Mouse (Mus musculus) left cerebral cortex, postnatal 36 days (tissue): ENCODE measurements around the gene Gm20547. TPM values are rescaled to one million over a fixed set of nuclear protein-coding genes. Genes with fewer than 3 reads are reported as not detected.
"Not testable (repeated sequence)": the region's sequence is repeated elsewhere in the genome, so short reads cannot be mapped to it uniquely, and the experiment has no call there.

ENCODE experiments used
- DNase-seq, 2 experiments: peaks; one replicate each; pipeline ENCODE4 v3.0.0; 2021 to 2022; ENCODE audit warnings: low spot score in 2 of 2, mixed read lengths in 1 of 2
- intact Hi-C: fragments of 180-260 bp; cut with DNase I; formaldehyde crosslinking; loops from one replicate; pipeline ENCODE4 v1.15.1; 2025
- microRNA-seq: library from miRNA; unstranded; fragments of <30 nt; microRNA quantifications from one replicate; pipeline ENCODE4 v1.2.0, GENCODE M21; 2022
- total RNA-seq, 2 experiments: library from RNA; stranded (reverse); gene quantifications; 2 replicates each; pipeline ENCODE4 v1.2.3; 2021

Gm20547 gene
- total RNA-seq, 2 experiments from 2014 or later = not detected

- intact Hi-C loops, DNase-seq: not testable (repeated sequence)
Measured at GRCm38 (mm10) chr17:34830776-34831175, 51.1 kb downstream of the Gm20547 start.

- intact Hi-C loops = no loop called here
- DNase-seq = no peak
Measured at GRCm38 (mm10) chr17:34814818-34815370, 66.9 kb downstream of the Gm20547 start.

- DNase-seq = not testable (repeated sequence)
Measured at GRCm38 (mm10) chr17:34813747-34814146, 68.1 kb downstream of the Gm20547 start.

GRCm38 (mm10) chr17:34811275-34811674 is 70.6 kb downstream of the Gm20547 start:
- no peak for DNase-seq
- intact Hi-C loops = no loop called here

More at GRCm38 (mm10) chr17:34813747-34814146, 68.1 kb downstream of the Gm20547 start:
- intact Hi-C loops = loop anchor here (2.0 kb wide), 1 partner anchor 81 kb away; no protein-coding TSS in a partner anchor

GRCm38 (mm10) chr17:34810811-34811210 is 71.0 kb downstream of the Gm20547 start:
- DNase-seq, intact Hi-C loops: not testable (repeated sequence)

GRCm38 (mm10) chr17:34810411-34810810 is 71.4 kb downstream of the Gm20547 start:
- intact Hi-C loops, DNase-seq: not testable (repeated sequence)

GRCm38 (mm10) chr17:34808599-34809205 is 73.1 kb downstream of the Gm20547 start:
- no peak for DNase-seq
- intact Hi-C loops = no loop called here

- no peak for DNase-seq
- intact Hi-C loops = no loop called here
Measured at GRCm38 (mm10) chr17:34807176-34807575, 74.7 kb downstream of the Gm20547 start.

Small RNA genes lying within 50 kb of the gene (microRNA-seq; reads per million reads assigned to microRNA genes)
- gene Mir6970 = 1.0 reads per million
- gene Mir6971 = 4.6 reads per million, percentile 14 among the genes with 10 or more reads in this experiment
- gene Mir6972 = not detected

Other genes with a start within 250 kb of the Gm20547 start
- gene Fkbpl, start 237.3 kb downstream of the Gm20547 start, total RNA-seq = 10 to 100 TPM; 12.3 to 14.1 TPM
- 10 to 100 TPM; 63.9 to 66.4 TPM for gene Atf6b, start 234.9 kb downstream of the Gm20547 start, total RNA-seq
- gene Tnxb, start 211.5 kb downstream of the Gm20547 start, total RNA-seq = 1 to 10 TPM; 1.5 to 2.0 TPM
- gene C4b, start 138.2 kb downstream of the Gm20547 start, total RNA-seq = 10 to 100 TPM in 1 of 2 experiments, 1 to 10 TPM in 1; 8.3 to 11.4 TPM
- not detected for gene Cyp21a1, start 77.5 kb downstream of the Gm20547 start, total RNA-seq
- 10 to 100 TPM; 50.2 to 58.6 TPM for gene Stk19, start 45.1 kb downstream of the Gm20547 start, total RNA-seq
- gene Dxo, start 45.0 kb downstream of the Gm20547 start, total RNA-seq = 10 to 100 TPM; 39.4 to 45.4 TPM
- 10 to 100 TPM; 58.5 to 72.2 TPM for gene Skiv2l, start 31.8 kb downstream of the Gm20547 start, total RNA-seq
- gene Nelfe, start 31.7 kb downstream of the Gm20547 start, total RNA-seq = 10 to 100 TPM; 35.5 to 36.6 TPM
- under 1 TPM in 1 of 2 experiments, not detected in 1; 0.63 TPM for gene Cfb, start 19.5 kb downstream of the Gm20547 start, total RNA-seq
- 1 to 10 TPM; 6.5 to 8.6 TPM for gene Zbtb12, start 2.6 kb downstream of the Gm20547 start, total RNA-seq
- 1 to 10 TPM; 2.4 to 2.5 TPM for gene C2, start 16.2 kb upstream of the Gm20547 start, total RNA-seq
- gene Ehmt2, start 16.4 kb upstream of the Gm20547 start, total RNA-seq = 100 to 1,000 TPM; 162 to 194 TPM
- gene Slc44a4, start 32.4 kb upstream of the Gm20547 start, total RNA-seq = under 1 TPM; 0.23 to 0.69 TPM
- 10 to 100 TPM; 43.8 to 47.2 TPM for gene Neu1, start 49.2 kb upstream of the Gm20547 start, total RNA-seq
- 10 to 100 TPM; 12.9 to 23.4 TPM for gene Hspa1b, start 77.2 kb upstream of the Gm20547 start, total RNA-seq
- gene Gm20481, start 87.9 kb upstream of the Gm20547 start, total RNA-seq = not detected
- 10 to 100 TPM; 11.9 to 13.7 TPM for gene Hspa1a, start 90.1 kb upstream of the Gm20547 start, total RNA-seq
- under 1 TPM in 1 of 2 experiments, not detected in 1; 0.32 TPM for gene Hspa1l, start 90.7 kb upstream of the Gm20547 start, total RNA-seq
- 10 to 100 TPM; 19.4 to 19.8 TPM for gene Lsm2, start 99.8 kb upstream of the Gm20547 start, total RNA-seq
- gene Vars, start 118.9 kb upstream of the Gm20547 start, total RNA-seq = 10 to 100 TPM; 38.2 to 47.2 TPM
- under 1 TPM; 0.48 to 0.57 TPM for gene Vwa7, start 134.5 kb upstream of the Gm20547 start, total RNA-seq
- gene Sapcd1, start 146.0 kb upstream of the Gm20547 start, total RNA-seq = under 1 TPM in 1 of 2 experiments, not detected in 1; 0.79 TPM
- gene Msh5, start 164.7 kb upstream of the Gm20547 start, total RNA-seq = under 1 TPM in 1 of 2 experiments, not detected in 1; 0.66 TPM
- gene Clic1, start 167.9 kb upstream of the Gm20547 start, total RNA-seq = 1 to 10 TPM; 8.4 to 8.5 TPM
- 10 to 100 TPM; 13.9 to 14.0 TPM for gene Ddah2, start 177.0 kb upstream of the Gm20547 start, total RNA-seq
- not detected for gene Ly6g6c, start 183.3 kb upstream of the Gm20547 start, total RNA-seq
- gene Mpig6b, start 184.1 kb upstream of the Gm20547 start, total RNA-seq = not detected
- 1 to 10 TPM; 3.8 to 3.9 TPM for gene Ly6g6e, start 194.9 kb upstream of the Gm20547 start, total RNA-seq
- gene Ly6g6d, start 196.0 kb upstream of the Gm20547 start, total RNA-seq = 1 to 10 TPM in 1 of 2 experiments, under 1 TPM in 1; 0.63 to 1.5 TPM
- not detected for gene Ly6g6f, start 203.6 kb upstream of the Gm20547 start, total RNA-seq
- 100 to 1,000 TPM; 115 to 117 TPM for gene Abhd16a, start 207.2 kb upstream of the Gm20547 start, total RNA-seq
- gene Ly6g5c, start 226.2 kb upstream of the Gm20547 start, total RNA-seq = not detected
- gene Ly6g5b, start 233.4 kb upstream of the Gm20547 start, total RNA-seq = under 1 TPM in 1 of 2 experiments, not detected in 1; 0.45 TPM
- gene Gpank1, start 239.4 kb upstream of the Gm20547 start, total RNA-seq = 10 to 100 TPM; 15.5 to 19.0 TPM
- 100 to 1,000 TPM; 174 to 177 TPM for gene Csnk2b, start 240.0 kb upstream of the Gm20547 start, total RNA-seq
- 10 to 100 TPM; 26.7 to 31.0 TPM for gene D17H6S53E, start 244.3 kb upstream of the Gm20547 start, total RNA-seq